Mouse (Mus musculus): ENCODE measurements around the gene Prm2. TPM values are rescaled to one million over a fixed set of nuclear protein-coding genes. Genes with fewer than 3 reads are reported as not detected.

Gene Prm2
- polyA plus RNA-seq, 1 experiment = not detected

- Histone ChIP-seq H3K4me1 (ENCODE audit: control insufficient read depth, insufficient read depth, low read length) (no peaks in the 10 kb centered on the region), H3K27me3 (ENCODE audit: control insufficient read depth, insufficient read depth, low read length) (no peaks in the 10 kb centered on the region), H3K27ac (ENCODE audit: insufficient read depth, low read length) (no peak overlapping the region), H3K4me3 (replicated peaks; ENCODE audit: insufficient read depth, low read depth, low read length) (no peak overlapping the region)
- TF ChIP-seq CTCF (IDR thresholded peaks at IDR 0.05; ENCODE audit: borderline replicate concordance, insufficient read depth, low read depth, low read length) (no peak), POLR2A (IDR thresholded peaks at IDR 0.05; ENCODE audit: borderline replicate concordance, insufficient read depth, low read length) (no peak)
- DNase-seq = no peak
- whole genome bisulfite sequencing = 92% methylated on average over 1 of the region's 1 CpGs
These were observed 28.6 kb upstream of the Prm2 start for GRCm38 (mm10) chr16:10824536-10824935.

GRCm38 (mm10) chr16:10821387-10821786 is 25.5 kb upstream of the Prm2 start:
- Histone ChIP-seq H3K27me3 (ENCODE audit: control insufficient read depth, insufficient read depth, low read length) (no peaks in the 10 kb centered on the region), H3K27ac (ENCODE audit: insufficient read depth, low read length) (no peak overlapping the region), H3K4me3 (replicated peaks; ENCODE audit: insufficient read depth, low read depth, low read length) (no peak overlapping the region), H3K4me1 (ENCODE audit: control insufficient read depth, insufficient read depth, low read length) (no peaks in the 10 kb centered on the region)
- TF ChIP-seq CTCF (IDR thresholded peaks at IDR 0.05; ENCODE audit: borderline replicate concordance, insufficient read depth, low read depth, low read length) = no peak
- no peak for TF ChIP-seq POLR2A (IDR thresholded peaks at IDR 0.05; ENCODE audit: borderline replicate concordance, insufficient read depth, low read length)
- 81% methylated on average over 4 of the region's 4 CpGs for WGBS
- no peak for DNase-seq

- Histone ChIP-seq H3K27ac (ENCODE audit: insufficient read depth, low read length) (no peak overlapping the region), H3K4me1 (ENCODE audit: control insufficient read depth, insufficient read depth, low read length) (no peaks in the 10 kb centered on the region), H3K27me3 (ENCODE audit: control insufficient read depth, insufficient read depth, low read length) (no peaks in the 10 kb centered on the region), H3K4me3 (replicated peaks; ENCODE audit: insufficient read depth, low read depth, low read length) (no peak overlapping the region)
- TF ChIP-seq POLR2A (IDR thresholded peaks at IDR 0.05; ENCODE audit: borderline replicate concordance, insufficient read depth, low read length) = no peak
- no peak for DNase-seq
- 81% methylated on average over 3 of the region's 3 CpGs for WGBS
These were observed 24.0 kb upstream of the Prm2 start for GRCm38 (mm10) chr16:10819966-10820365.

- WGBS = 79% methylated on average over 4 of the region's 4 CpGs
- no peak for DNase-seq
These were observed 22.7 kb upstream of the Prm2 start for GRCm38 (mm10) chr16:10818579-10819135.

GRCm38 (mm10) chr16:10814864-10815263 is 18.9 kb upstream of the Prm2 start:
- Histone ChIP-seq H3K27ac (ENCODE audit: insufficient read depth, low read length) (no peak overlapping the region), H3K4me1 (ENCODE audit: control insufficient read depth, insufficient read depth, low read length) (peaks cover 8% of the 10 kb centered on the region), H3K4me3 (replicated peaks; ENCODE audit: insufficient read depth, low read depth, low read length) (no peak overlapping the region), H3K27me3 (ENCODE audit: control insufficient read depth, insufficient read depth, low read length) (no peaks in the 10 kb centered on the region)
- 100% methylated on average over 4 of the region's 4 CpGs for WGBS
- TF ChIP-seq CTCF (IDR thresholded peaks at IDR 0.05; ENCODE audit: borderline replicate concordance, insufficient read depth, low read depth, low read length) (no peak), POLR2A (IDR thresholded peaks at IDR 0.05; ENCODE audit: borderline replicate concordance, insufficient read depth, low read length) (no peak)
- DNase-seq = no peak

More at GRCm38 (mm10) chr16:10818579-10819135, 22.7 kb upstream of the Prm2 start:
- H3K27ac ChIP-seq (ENCODE audit: insufficient read depth, low read length) = no peak overlapping the region
- TF ChIP-seq CTCF (IDR thresholded peaks at IDR 0.05; ENCODE audit: borderline replicate concordance, insufficient read depth, low read depth, low read length) (no peak), POLR2A (IDR thresholded peaks at IDR 0.05; ENCODE audit: borderline replicate concordance, insufficient read depth, low read length) (no peak)
- H3K27me3 ChIP-seq (ENCODE audit: control insufficient read depth, insufficient read depth, low read length) = no peaks in the 10 kb centered on the region
- no peaks in the 10 kb centered on the region for H3K4me1 ChIP-seq (ENCODE audit: control insufficient read depth, insufficient read depth, low read length)
- no peak overlapping the region for H3K4me3 ChIP-seq (replicated peaks; ENCODE audit: insufficient read depth, low read depth, low read length)

GRCm38 (mm10) chr16:10813726-10814125 is 17.8 kb upstream of the Prm2 start:
- Histone ChIP-seq H3K4me1 (ENCODE audit: control insufficient read depth, insufficient read depth, low read length) (peaks cover 8% of the 10 kb centered on the region), H3K27ac (ENCODE audit: insufficient read depth, low read length) (no peak overlapping the region), H3K4me3 (replicated peaks; ENCODE audit: insufficient read depth, low read depth, low read length) (no peak overlapping the region), H3K27me3 (ENCODE audit: control insufficient read depth, insufficient read depth, low read length) (no peaks in the 10 kb centered on the region)
- TF ChIP-seq CTCF (IDR thresholded peaks at IDR 0.05; ENCODE audit: borderline replicate concordance, insufficient read depth, low read depth, low read length) = no peak
- TF ChIP-seq POLR2A (IDR thresholded peaks at IDR 0.05; ENCODE audit: borderline replicate concordance, insufficient read depth, low read length) = no peak
- WGBS = 79% methylated on average over 4 of the region's 4 CpGs
- DNase-seq = no peak

- 96% methylated on average over 2 of the region's 2 CpGs for WGBS
- Histone ChIP-seq H3K27me3 (ENCODE audit: control insufficient read depth, insufficient read depth, low read length) (no peaks in the 10 kb centered on the region), H3K4me3 (replicated peaks; ENCODE audit: insufficient read depth, low read depth, low read length) (no peak within 1 kb of the TSS), H3K27ac (ENCODE audit: insufficient read depth, low read length) (no peak within 1 kb of the TSS), H3K4me1 (ENCODE audit: control insufficient read depth, insufficient read depth, low read length) (peaks cover 8% of the 10 kb centered on the region)
- DNase-seq = no peak
- TF ChIP-seq POLR2A (IDR thresholded peaks at IDR 0.05; ENCODE audit: borderline replicate concordance, insufficient read depth, low read length) (no peak), CTCF (IDR thresholded peaks at IDR 0.05; ENCODE audit: borderline replicate concordance, insufficient read depth, low read depth, low read length) (no peak)
These were observed 17.0 kb upstream of the Prm2 start, which contains the start of gene Gm11172 for GRCm38 (mm10) chr16:10812865-10813371. TSS of gene Gm11172 (plus strand) at chr16:10812915.

- no peak for TF ChIP-seq POLR2A (IDR thresholded peaks at IDR 0.05; ENCODE audit: borderline replicate concordance, insufficient read depth, low read length)
- WGBS = 19% methylated on average over 1 of the region's 1 CpGs
These were observed 14.4 kb upstream of the Prm2 start for GRCm38 (mm10) chr16:10810376-10810775.

More at GRCm38 (mm10) chr16:10810376-10810775, 14.4 kb upstream of the Prm2 start:
- Histone ChIP-seq H3K4me1 (ENCODE audit: control insufficient read depth, insufficient read depth, low read length) (peaks cover 8% of the 10 kb centered on the region), H3K4me3 (replicated peaks; ENCODE audit: insufficient read depth, low read depth, low read length) (no peak overlapping the region), H3K27me3 (ENCODE audit: control insufficient read depth, insufficient read depth, low read length) (no peaks in the 10 kb centered on the region), H3K27ac (ENCODE audit: insufficient read depth, low read length) (no peak overlapping the region)
- DNase-seq = peak; percentile 28 to 62

All from cerebellum, adult 2 months (tissue).